Mouse (Mus musculus): ENCODE data around the gene Glt1d1. TPM values are rescaled to one million over a fixed set of nuclear protein-coding genes. Genes with fewer than 3 reads are reported as not detected.
A peak's percentile ranks its signal among the peaks of the same experiment; 100 is the strongest.

The Glt1d1 gene
- polyA plus RNA-seq, 1 experiment from 2014 or later, result not detected

- Histone ChIP-seq H3K9ac (ENCODE audit: low read length) (no peak overlapping the region), H3K4me1 (ENCODE audit: control insufficient read depth, insufficient read depth, low read length) (no peaks in the 10 kb centered on the region), H3K27ac (ENCODE audit: low read length) (no peak overlapping the region), H3K9me3 (replicated peaks; ENCODE audit: control insufficient read depth, low read length) (no peaks in the 10 kb centered on the region), H3K27me3 (ENCODE audit: control insufficient read depth, insufficient read depth, low read length) (no peaks in the 10 kb centered on the region), H3K4me3 (ENCODE audit: low read length) (no peak overlapping the region), H3K4me2 (ENCODE audit: low read depth, low read length) (no peak overlapping the region), H3K36me3 (ENCODE audit: control insufficient read depth, insufficient read depth) (no peaks in the 10 kb centered on the region)
- ATAC-seq (replicated peaks; ENCODE audit: extremely low read depth, insufficient read depth, low FRiP score), result no peak
- 82% methylated on average over 5 of the region's 5 CpGs for WGBS
Measured at GRCm38 (mm10) chr5:127699679-127700078, 67.6 kb downstream of the Glt1d1 start.

DNA sequence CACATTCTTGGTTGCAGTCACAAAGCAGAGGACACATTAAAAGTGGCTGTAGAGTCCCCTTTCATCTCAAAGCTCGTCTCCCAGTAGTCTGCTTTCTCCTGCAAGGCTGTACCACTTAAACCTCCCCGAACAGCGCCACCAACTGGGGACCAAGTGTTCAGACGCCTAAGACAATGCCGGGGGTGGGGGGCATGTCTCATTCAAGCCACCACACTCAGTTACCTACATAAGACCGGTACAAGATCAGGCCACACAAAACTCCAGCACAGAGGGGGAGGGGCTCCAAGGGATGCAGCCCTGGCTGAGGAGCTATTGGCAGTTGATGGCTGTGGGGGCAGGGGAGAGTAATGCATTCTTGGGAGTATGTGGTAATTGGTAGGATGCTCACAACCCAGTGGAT, 68.1 kb downstream of the Glt1d1 start:
- no peak for ATAC-seq (replicated peaks; ENCODE audit: extremely low read depth, insufficient read depth, low FRiP score)
- whole genome bisulfite sequencing, result 68% methylated on average over 6 of the region's 6 CpGs
- Histone ChIP-seq H3K27me3 (ENCODE audit: control insufficient read depth, insufficient read depth, low read length) (no peaks in the 10 kb centered on the region), H3K4me1 (ENCODE audit: control insufficient read depth, insufficient read depth, low read length) (no peaks in the 10 kb centered on the region), H3K9ac (ENCODE audit: low read length) (no peak overlapping the region), H3K27ac (ENCODE audit: low read length) (no peak overlapping the region), H3K36me3 (ENCODE audit: control insufficient read depth, insufficient read depth) (no peaks in the 10 kb centered on the region), H3K9me3 (replicated peaks; ENCODE audit: control insufficient read depth, low read length) (no peaks in the 10 kb centered on the region), H3K4me2 (ENCODE audit: low read depth, low read length) (no peak overlapping the region), H3K4me3 (ENCODE audit: low read length) (no peak overlapping the region)

- Histone ChIP-seq H3K9ac (ENCODE audit: low read length) (no peak overlapping the region), H3K4me3 (ENCODE audit: low read length) (no peak overlapping the region), H3K4me1 (ENCODE audit: control insufficient read depth, insufficient read depth, low read length) (no peaks in the 10 kb centered on the region), H3K36me3 (ENCODE audit: control insufficient read depth, insufficient read depth) (no peaks in the 10 kb centered on the region), H3K27ac (ENCODE audit: low read length) (no peak overlapping the region), H3K27me3 (ENCODE audit: control insufficient read depth, insufficient read depth, low read length) (no peaks in the 10 kb centered on the region), H3K4me2 (ENCODE audit: low read depth, low read length) (no peak overlapping the region), H3K9me3 (replicated peaks; ENCODE audit: control insufficient read depth, low read length) (no peaks in the 10 kb centered on the region)
- no peak for ATAC-seq (replicated peaks; ENCODE audit: extremely low read depth, insufficient read depth, low FRiP score)
- WGBS, result 72% methylated on average over 9 of the region's 9 CpGs
Measured at GRCm38 (mm10) chr5:127703609-127704180, 71.6 kb downstream of the Glt1d1 start.

DNA sequence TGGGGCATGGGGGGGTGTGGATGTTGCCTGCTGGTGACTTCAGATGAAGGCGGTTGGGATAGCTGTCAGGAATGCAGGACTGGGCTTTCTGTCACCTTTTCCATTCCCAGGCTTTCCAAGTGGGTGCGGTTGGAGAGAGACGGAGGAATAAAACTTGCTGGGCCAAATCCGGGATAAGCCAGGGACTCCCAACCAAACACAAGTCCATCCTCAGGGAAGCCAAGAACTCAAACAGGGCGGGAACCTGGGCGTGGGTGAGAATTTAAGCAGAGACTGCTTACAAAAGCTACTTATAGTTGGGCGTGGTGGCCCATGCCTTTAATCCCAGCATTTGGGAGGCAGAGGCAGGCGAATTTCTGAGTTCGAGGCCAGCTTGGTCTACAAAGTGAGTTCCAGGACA, 73.2 kb downstream of the Glt1d1 start:
- H3K4me3 ChIP-seq (ENCODE audit: low read length), result no peak overlapping the region
- WGBS, result 75% methylated on average over 9 of the region's 9 CpGs
- no peaks in the 10 kb centered on the region for H3K4me1 ChIP-seq (ENCODE audit: control insufficient read depth, insufficient read depth, low read length)
- no peaks in the 10 kb centered on the region for H3K27me3 ChIP-seq (ENCODE audit: control insufficient read depth, insufficient read depth, low read length)
- H3K4me2 ChIP-seq (ENCODE audit: low read depth, low read length), result no peak overlapping the region
- H3K36me3 ChIP-seq (ENCODE audit: control insufficient read depth, insufficient read depth), result no peaks in the 10 kb centered on the region
- H3K9ac ChIP-seq (ENCODE audit: low read length), result no peak overlapping the region
- no peaks in the 10 kb centered on the region for H3K9me3 ChIP-seq (replicated peaks; ENCODE audit: control insufficient read depth, low read length)
- ATAC-seq (replicated peaks; ENCODE audit: extremely low read depth, insufficient read depth, low FRiP score), result no peak
- no peak overlapping the region for H3K27ac ChIP-seq (ENCODE audit: low read length)

- no peak for ATAC-seq (replicated peaks; ENCODE audit: extremely low read depth, insufficient read depth, low FRiP score)
- 81% methylated on average over 8 of the region's 8 CpGs for WGBS
Measured at GRCm38 (mm10) chr5:127705976-127706375, 73.9 kb downstream of the Glt1d1 start.

DNA sequence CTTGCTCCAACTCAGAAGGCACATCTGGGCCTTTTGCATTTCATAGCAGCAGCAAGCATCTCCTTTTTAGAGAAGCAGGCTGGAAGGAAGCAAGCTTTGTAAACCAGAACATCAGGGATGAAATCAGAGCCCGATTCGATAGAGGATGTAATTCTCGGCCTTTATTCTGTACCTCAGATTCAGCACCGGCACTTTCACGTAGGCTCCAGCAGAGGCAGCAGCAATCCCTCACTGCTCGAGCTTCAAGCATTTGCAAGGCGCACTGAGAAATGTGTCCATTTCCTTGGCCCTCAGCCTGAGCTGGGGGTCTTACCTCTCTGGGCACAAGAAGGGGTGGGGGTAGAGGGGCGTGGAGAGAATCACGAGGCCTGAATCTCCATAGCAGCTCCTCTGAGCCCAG, 76.1 kb downstream of the Glt1d1 start:
- H3K4me3 ChIP-seq (ENCODE audit: low read length), result no peak overlapping the region

More at GRCm38 (mm10) chr5:127705976-127706375, 73.9 kb downstream of the Glt1d1 start:
- no peaks in the 10 kb centered on the region for H3K4me1 ChIP-seq (ENCODE audit: control insufficient read depth, insufficient read depth, low read length)
- no peaks in the 10 kb centered on the region for H3K9me3 ChIP-seq (replicated peaks; ENCODE audit: control insufficient read depth, low read length)
- no peak overlapping the region for H3K4me2 ChIP-seq (ENCODE audit: low read depth, low read length)
- no peak overlapping the region for H3K4me3 ChIP-seq (ENCODE audit: low read length)
- no peak overlapping the region for H3K9ac ChIP-seq (ENCODE audit: low read length)
- H3K27me3 ChIP-seq (ENCODE audit: control insufficient read depth, insufficient read depth, low read length), result no peaks in the 10 kb centered on the region
- no peak overlapping the region for H3K27ac ChIP-seq (ENCODE audit: low read length)
- no peaks in the 10 kb centered on the region for H3K36me3 ChIP-seq (ENCODE audit: control insufficient read depth, insufficient read depth)

GRCm38 (mm10) chr5:127714783-127715704, 83.0 kb downstream of the Glt1d1 start:
- ATAC-seq (replicated peaks; ENCODE audit: extremely low read depth, insufficient read depth, low FRiP score), result no peak
- Histone ChIP-seq H3K9me3 (replicated peaks; ENCODE audit: control insufficient read depth, low read length) (peaks cover 4% of the 10 kb centered on the region; the same call in 1 of the 2 replicates), H3K27me3 (ENCODE audit: control insufficient read depth, insufficient read depth, low read length) (no peaks in the 10 kb centered on the region), H3K36me3 (ENCODE audit: control insufficient read depth, insufficient read depth) (no peaks in the 10 kb centered on the region), H3K4me2 (ENCODE audit: low read depth, low read length) (no peak overlapping the region), H3K9ac (ENCODE audit: low read length) (no peak overlapping the region), H3K27ac (ENCODE audit: low read length) (no peak overlapping the region), H3K4me1 (ENCODE audit: control insufficient read depth, insufficient read depth, low read length) (no peaks in the 10 kb centered on the region), H3K4me3 (ENCODE audit: low read length) (no peak overlapping the region)
- 54% methylated on average over 7 of the region's 7 CpGs for WGBS

More for the DNA sequence above, 76.1 kb downstream of the Glt1d1 start:
- ATAC-seq (replicated peaks; ENCODE audit: extremely low read depth, insufficient read depth, low FRiP score), result no peak
- Histone ChIP-seq H3K36me3 (ENCODE audit: control insufficient read depth, insufficient read depth) (no peaks in the 10 kb centered on the region), H3K9ac (ENCODE audit: low read length) (no peak overlapping the region), H3K27ac (ENCODE audit: low read length) (no peak overlapping the region), H3K9me3 (replicated peaks; ENCODE audit: control insufficient read depth, low read length) (peaks cover 4% of the 10 kb centered on the region; the same call in 1 of the 2 replicates), H3K4me1 (ENCODE audit: control insufficient read depth, insufficient read depth, low read length) (no peaks in the 10 kb centered on the region), H3K4me2 (ENCODE audit: low read depth, low read length) (no peak overlapping the region), H3K27me3 (ENCODE audit: control insufficient read depth, insufficient read depth, low read length) (no peaks in the 10 kb centered on the region)
- WGBS, result 51% methylated on average over 9 of the region's 9 CpGs

GRCm38 (mm10) chr5:127720591-127721379, 88.7 kb downstream of the Glt1d1 start:
- peaks cover 2% of the 10 kb centered on the region; the same call in 1 of the 2 replicates for H3K9me3 ChIP-seq (replicated peaks; ENCODE audit: control insufficient read depth, low read length)
- no peaks in the 10 kb centered on the region for H3K36me3 ChIP-seq (ENCODE audit: control insufficient read depth, insufficient read depth)
- H3K27me3 ChIP-seq (ENCODE audit: control insufficient read depth, insufficient read depth, low read length), result no peaks in the 10 kb centered on the region
- no peak overlapping the region for H3K27ac ChIP-seq (ENCODE audit: low read length)
- ATAC-seq (replicated peaks; ENCODE audit: extremely low read depth, insufficient read depth, low FRiP score), result no peak
- H3K4me2 ChIP-seq (ENCODE audit: low read depth, low read length), result peak overlapping the region; percentile 33
- H3K9ac ChIP-seq (ENCODE audit: low read length), result no peak overlapping the region
- WGBS, result 29% methylated on average over 15 of the region's 15 CpGs
- H3K4me1 ChIP-seq (ENCODE audit: control insufficient read depth, insufficient read depth, low read length), result no peaks in the 10 kb centered on the region
- no peak overlapping the region for H3K4me3 ChIP-seq (ENCODE audit: low read length)
